Mouse (Mus musculus): ENCODE data around the gene Adcy2. TPM values are rescaled to one million over a fixed set of nuclear protein-coding genes. Genes with fewer than 3 reads are reported as not detected.

The Adcy2 gene
- polyA plus RNA-seq, 1 experiment from 2014 or later: 7.8 TPM

GRCm38 (mm10) chr13:68787286-68788061 lies 211.9 kb downstream of the Adcy2 start:
- Histone ChIP-seq H3K36me3 (ENCODE audit: control insufficient read depth, insufficient read depth, low read length) (no peaks in the 10 kb centered on the region), H3K9me3 (ENCODE audit: control insufficient read depth, low read length) (no peaks in the 10 kb centered on the region), H3K27me3 (ENCODE audit: control insufficient read depth, insufficient read depth, low read length) (no peaks in the 10 kb centered on the region), H3K27ac (ENCODE audit: low read depth, low read length) (no peak overlapping the region), H3K4me3 (ENCODE audit: low read depth, low read length) (no peak overlapping the region), H3K4me2 (ENCODE audit: low read depth) (no peak overlapping the region), H3K4me1 (ENCODE audit: control insufficient read depth, insufficient read depth, low read length) (no peaks in the 10 kb centered on the region), H3K9ac (ENCODE audit: low read length) (no peak overlapping the region)
- ATAC-seq (ENCODE audit: insufficient read depth, low FRiP score, low TSS enrichment) (no peak), DNase-seq (ENCODE audit: low spot score) (no peak)
- WGBS: 89% methylated on average over 8 of the region's 8 CpGs

GRCm38 (mm10) chr13:68783096-68783495 lies 216.2 kb downstream of the Adcy2 start:
- 62% methylated on average over 1 of the region's 1 CpGs for WGBS
- H3K9me3 ChIP-seq (ENCODE audit: control insufficient read depth, low read length): no peaks in the 10 kb centered on the region
- H3K4me3 ChIP-seq (ENCODE audit: low read depth, low read length): no peak overlapping the region
- H3K4me2 ChIP-seq (ENCODE audit: low read depth): no peak overlapping the region
- no peaks in the 10 kb centered on the region for H3K27me3 ChIP-seq (ENCODE audit: control insufficient read depth, insufficient read depth, low read length)
- no peak overlapping the region for H3K27ac ChIP-seq (ENCODE audit: low read depth, low read length)
- no peaks in the 10 kb centered on the region for H3K36me3 ChIP-seq (ENCODE audit: control insufficient read depth, insufficient read depth, low read length)
- ATAC-seq (ENCODE audit: insufficient read depth, low FRiP score, low TSS enrichment) (no peak), DNase-seq (ENCODE audit: low spot score) (no peak)
- H3K9ac ChIP-seq (ENCODE audit: low read length): no peak overlapping the region
- H3K4me1 ChIP-seq (ENCODE audit: control insufficient read depth, insufficient read depth, low read length): no peaks in the 10 kb centered on the region

- Histone ChIP-seq H3K27me3 (ENCODE audit: control insufficient read depth, insufficient read depth, low read length) (no peaks in the 10 kb centered on the region), H3K4me1 (ENCODE audit: control insufficient read depth, insufficient read depth, low read length) (no peaks in the 10 kb centered on the region), H3K9ac (ENCODE audit: low read length) (no peak overlapping the region), H3K4me2 (ENCODE audit: low read depth) (no peak overlapping the region), H3K36me3 (ENCODE audit: control insufficient read depth, insufficient read depth, low read length) (no peaks in the 10 kb centered on the region), H3K27ac (ENCODE audit: low read depth, low read length) (no peak overlapping the region), H3K9me3 (ENCODE audit: control insufficient read depth, low read length) (no peaks in the 10 kb centered on the region), H3K4me3 (ENCODE audit: low read depth, low read length) (no peak overlapping the region)
- no peak for DNase-seq (ENCODE audit: low spot score)
- WGBS: 87% methylated on average over 6 of the region's 6 CpGs
- ATAC-seq (ENCODE audit: insufficient read depth, low FRiP score, low TSS enrichment): no peak
Observed at GRCm38 (mm10) chr13:68778011-68778672, 221.2 kb downstream of the Adcy2 start.

- 71% methylated on average over 2 of the region's 2 CpGs for WGBS
- no peak overlapping the region for H3K9ac ChIP-seq (ENCODE audit: low read length)
- no peaks in the 10 kb centered on the region for H3K9me3 ChIP-seq (ENCODE audit: control insufficient read depth, low read length)
- H3K4me3 ChIP-seq (ENCODE audit: low read depth, low read length): no peak overlapping the region
- DNase-seq (ENCODE audit: low spot score): no peak
- ATAC-seq (ENCODE audit: insufficient read depth, low FRiP score, low TSS enrichment): no peak
- no peak overlapping the region for H3K27ac ChIP-seq (ENCODE audit: low read depth, low read length)
- H3K4me2 ChIP-seq (ENCODE audit: low read depth): no peak overlapping the region
- no peaks in the 10 kb centered on the region for H3K27me3 ChIP-seq (ENCODE audit: control insufficient read depth, insufficient read depth, low read length)
- H3K4me1 ChIP-seq (ENCODE audit: control insufficient read depth, insufficient read depth, low read length): no peaks in the 10 kb centered on the region
- H3K36me3 ChIP-seq (ENCODE audit: control insufficient read depth, insufficient read depth, low read length): no peaks in the 10 kb centered on the region
Observed at GRCm38 (mm10) chr13:68773599-68774211, 225.6 kb downstream of the Adcy2 start.

- Histone ChIP-seq H3K4me1 (ENCODE audit: control insufficient read depth, insufficient read depth, low read length) (no peaks in the 10 kb centered on the region), H3K36me3 (ENCODE audit: control insufficient read depth, insufficient read depth, low read length) (no peaks in the 10 kb centered on the region), H3K27me3 (ENCODE audit: control insufficient read depth, insufficient read depth, low read length) (no peaks in the 10 kb centered on the region), H3K9ac (ENCODE audit: low read length) (no peak overlapping the region), H3K4me3 (ENCODE audit: low read depth, low read length) (no peak overlapping the region), H3K27ac (ENCODE audit: low read depth, low read length) (no peak overlapping the region), H3K4me2 (ENCODE audit: low read depth) (no peak overlapping the region), H3K9me3 (ENCODE audit: control insufficient read depth, low read length) (no peaks in the 10 kb centered on the region)
- 90% methylated on average over 3 of the region's 3 CpGs for WGBS
- ATAC-seq (ENCODE audit: insufficient read depth, low FRiP score, low TSS enrichment) (no peak), DNase-seq (ENCODE audit: low spot score) (no peak)
Observed at GRCm38 (mm10) chr13:68768588-68768987, 230.8 kb downstream of the Adcy2 start.

- no peaks in the 10 kb centered on the region for H3K36me3 ChIP-seq (ENCODE audit: control insufficient read depth, insufficient read depth, low read length)
- ATAC-seq (ENCODE audit: insufficient read depth, low FRiP score, low TSS enrichment) (no peak), DNase-seq (ENCODE audit: low spot score) (no peak)
- no peak overlapping the region for H3K27ac ChIP-seq (ENCODE audit: low read depth, low read length)
- 84% methylated on average over 8 of the region's 8 CpGs for WGBS
- no peaks in the 10 kb centered on the region for H3K27me3 ChIP-seq (ENCODE audit: control insufficient read depth, insufficient read depth, low read length)
- no peak overlapping the region for H3K9ac ChIP-seq (ENCODE audit: low read length)
- no peak overlapping the region for H3K4me2 ChIP-seq (ENCODE audit: low read depth)
- no peak overlapping the region for H3K4me3 ChIP-seq (ENCODE audit: low read depth, low read length)
- no peaks in the 10 kb centered on the region for H3K9me3 ChIP-seq (ENCODE audit: control insufficient read depth, low read length)
- no peaks in the 10 kb centered on the region for H3K4me1 ChIP-seq (ENCODE audit: control insufficient read depth, insufficient read depth, low read length)
Observed at GRCm38 (mm10) chr13:68765896-68766578, 233.3 kb downstream of the Adcy2 start.

- H3K9ac ChIP-seq (ENCODE audit: low read length): no peak overlapping the region
- ATAC-seq (ENCODE audit: insufficient read depth, low FRiP score, low TSS enrichment) (no peak), DNase-seq (ENCODE audit: low spot score) (no peak)
- H3K4me3 ChIP-seq (ENCODE audit: low read depth, low read length): no peak overlapping the region
- no peaks in the 10 kb centered on the region for H3K27me3 ChIP-seq (ENCODE audit: control insufficient read depth, insufficient read depth, low read length)
- H3K4me2 ChIP-seq (ENCODE audit: low read depth): no peak overlapping the region
- no peak overlapping the region for H3K27ac ChIP-seq (ENCODE audit: low read depth, low read length)
- no peaks in the 10 kb centered on the region for H3K9me3 ChIP-seq (ENCODE audit: control insufficient read depth, low read length)
- H3K36me3 ChIP-seq (ENCODE audit: control insufficient read depth, insufficient read depth, low read length): no peaks in the 10 kb centered on the region
- no peaks in the 10 kb centered on the region for H3K4me1 ChIP-seq (ENCODE audit: control insufficient read depth, insufficient read depth, low read length)
- 64% methylated on average over 3 of the region's 3 CpGs for WGBS
Observed at GRCm38 (mm10) chr13:68764614-68765013, 234.7 kb downstream of the Adcy2 start.

GRCm38 (mm10) chr13:68749801-68750200 lies 249.5 kb downstream of the Adcy2 start:
- Histone ChIP-seq H3K27ac (ENCODE audit: low read depth, low read length) (no peak overlapping the region), H3K4me1 (ENCODE audit: control insufficient read depth, insufficient read depth, low read length) (no peaks in the 10 kb centered on the region), H3K4me2 (ENCODE audit: low read depth) (no peak overlapping the region), H3K36me3 (ENCODE audit: control insufficient read depth, insufficient read depth, low read length) (no peaks in the 10 kb centered on the region), H3K9ac (ENCODE audit: low read length) (no peak overlapping the region), H3K4me3 (ENCODE audit: low read depth, low read length) (no peak overlapping the region), H3K9me3 (ENCODE audit: control insufficient read depth, low read length) (no peaks in the 10 kb centered on the region), H3K27me3 (ENCODE audit: control insufficient read depth, insufficient read depth, low read length) (no peaks in the 10 kb centered on the region)
- WGBS: 68% methylated on average over 9 of the region's 9 CpGs
- DNase-seq (ENCODE audit: low spot score) (no peak), ATAC-seq (ENCODE audit: insufficient read depth, low FRiP score, low TSS enrichment) (no peak)
